Mouse (Mus musculus) liver, embryonic 13.5 days (tissue): ENCODE measurements at regions not wholly inside any gene's neighbourhood (a gene's known extent, or its start where the extent isn't known, plus 50 kb on each side); places are given as distances from the start of the nearest gene placed in this dataset.
A peak's percentile ranks its signal among the peaks of the same experiment; 100 is the strongest.

Experiments
- ATAC-seq: fragments of 200-750 bp; cut with Nextera tagmentation; 2 replicates; pipeline ENCODE4 v1.8.0; 2017; ENCODE audit warnings: low read depth, mild to moderate bottlenecking, moderate number of reproducible peaks, moderate library complexity
- DNase-seq: peaks from one replicate; pipeline ENCODE4 v3.0.0; 2022
- H3K27ac ChIP-seq: fragments of 300-500 bp; sonication (generic); 2 replicates; pipeline ENCODE4 v1.5.1; 2015; ENCODE audit warnings: moderate library complexity, mild to moderate bottlenecking, inconsistent platforms
- H3K27me3 ChIP-seq: fragments of 300-500 bp; sonication (generic); 2 replicates; pipeline ENCODE4 v1.6.1; 2015; ENCODE audit warnings: mild to moderate bottlenecking, inconsistent platforms
- H3K36me3 ChIP-seq: fragments of 300-500 bp; sonication (generic); 2 replicates; pipeline ENCODE4 v1.6.1; 2015; ENCODE audit warnings: mild to moderate bottlenecking, inconsistent platforms
- H3K4me1 ChIP-seq: fragments of 300-500 bp; sonication (generic); replicated peaks from 2 replicates; pipeline ENCODE4 v1.6.1; 2015; ENCODE audit warnings: inconsistent platforms
- H3K4me2 ChIP-seq: fragments of 300-500 bp; sonication (generic); 2 replicates; pipeline ENCODE4 v1.6.1; 2015; ENCODE audit warnings: inconsistent platforms, mild to moderate bottlenecking, moderate library complexity
- H3K4me3 ChIP-seq: fragments of 300-500 bp; sonication (generic); replicated peaks from 2 replicates; pipeline ENCODE4 v1.5.1; 2015; ENCODE audit warnings: mild to moderate bottlenecking, inconsistent platforms
- H3K9ac ChIP-seq: fragments of 300-500 bp; sonication (generic); 2 replicates; pipeline ENCODE4 v1.6.1; 2015; ENCODE audit warnings: mild to moderate bottlenecking, inconsistent platforms
- H3K9me3 ChIP-seq: fragments of 300-500 bp; sonication (generic); replicated peaks from 2 replicates; pipeline ENCODE4 v1.6.1; 2016; ENCODE audit warnings: inconsistent platforms
- WGBS: fragments of 180-500 bp; shearing (Covaris S2); methylation state at CpG from one replicate; pipeline ENCODE4 v1.1.7; 2015; ENCODE audit not compliant: insufficient replicate concordance; 5-methylcytosine and 5-hydroxymethylcytosine counted together

- 76% methylated on average over 3 of the region's 3 CpGs for WGBS
- Histone ChIP-seq H3K9me3 (no peaks in the 10 kb centered on the region), H3K27me3 (no peaks in the 10 kb centered on the region), H3K4me3 (no peak overlapping the region), H3K4me2 (no peak overlapping the region), H3K9ac (no peak overlapping the region), H3K4me1 (peaks cover 5% of the 10 kb centered on the region), H3K36me3 (no peaks in the 10 kb centered on the region), H3K27ac (no peak overlapping the region)
- DNase-seq: no peak
- ATAC-seq: no peak
These were observed 51.3 kb upstream of the Tank start for GRCm38 (mm10) chr2:61527127-61527526.

GRCm38 (mm10) chr2:61524060-61524734 is 54.2 kb upstream of the Tank start:
- DNase-seq (no peak), ATAC-seq (no peak)
- H3K36me3 ChIP-seq: no peaks in the 10 kb centered on the region
- WGBS: 47% methylated on average over 6 of the region's 6 CpGs
- H3K4me3 ChIP-seq: no peak overlapping the region
- H3K27me3 ChIP-seq: no peaks in the 10 kb centered on the region
- no peaks in the 10 kb centered on the region for H3K9me3 ChIP-seq
- peaks cover 5% of the 10 kb centered on the region for H3K4me1 ChIP-seq
- no peak overlapping the region for H3K9ac ChIP-seq
- H3K27ac ChIP-seq: no peak overlapping the region
- H3K4me2 ChIP-seq: no peak overlapping the region

- Histone ChIP-seq H3K4me1 (peaks cover 45% of the 10 kb centered on the region), H3K4me2 (peak overlapping the region; percentile 61), H3K36me3 (no peaks in the 10 kb centered on the region), H3K27ac (peak overlapping the region; percentile 88), H3K27me3 (no peaks in the 10 kb centered on the region), H3K9me3 (no peaks in the 10 kb centered on the region), H3K4me3 (peak overlapping the region; percentile 14; the same call in 1 of the 2 replicates), H3K9ac (peak overlapping the region; percentile 7; the same call in 1 of the 2 replicates)
- DNase-seq (peak; percentile 38), ATAC-seq (peak; percentile 88)
- WGBS: 25% methylated on average over 6 of the region's 6 CpGs
These were observed 63.8 kb upstream of the Tank start for GRCm38 (mm10) chr2:61514445-61515123.

GRCm38 (mm10) chr2:61513787-61514444 is 64.5 kb upstream of the Tank start:
- 13% methylated on average over 12 of the region's 12 CpGs for WGBS
- Histone ChIP-seq H3K9me3 (no peaks in the 10 kb centered on the region), H3K27me3 (no peaks in the 10 kb centered on the region), H3K4me3 (peak overlapping the region; percentile 14; the same call in 1 of the 2 replicates), H3K4me2 (peak overlapping the region; percentile 61), H3K27ac (peak overlapping the region; percentile 88), H3K4me1 (peaks cover 45% of the 10 kb centered on the region), H3K9ac (peak overlapping the region; percentile 7; the same call in 1 of the 2 replicates), H3K36me3 (no peaks in the 10 kb centered on the region)
- ATAC-seq (peak; percentile 95), DNase-seq (peak; percentile 65)

- Histone ChIP-seq H3K9me3 (no peaks in the 10 kb centered on the region), H3K4me1 (0 out of 2 replicates have a peak, but pooled peaks cover 2% of the 10 kb centered on the region), H3K27ac (no peak overlapping the region), H3K4me3 (no peak overlapping the region), H3K9ac (no peak overlapping the region), H3K4me2 (no peak overlapping the region), H3K27me3 (no peaks in the 10 kb centered on the region), H3K36me3 (no peaks in the 10 kb centered on the region)
- 57% methylated on average over 4 of the region's 4 CpGs for WGBS
- no peak for ATAC-seq
- DNase-seq: no peak
These were observed 74.8 kb upstream of the Tank start for GRCm38 (mm10) chr2:61503594-61503993.

GRCm38 (mm10) chr2:61501922-61502321 is 76.5 kb upstream of the Tank start:
- H3K9ac ChIP-seq: no peak overlapping the region
- H3K9me3 ChIP-seq: no peaks in the 10 kb centered on the region
- H3K27me3 ChIP-seq: no peaks in the 10 kb centered on the region
- H3K4me2 ChIP-seq: no peak overlapping the region
- H3K36me3 ChIP-seq: no peaks in the 10 kb centered on the region
- H3K4me1 ChIP-seq: 0 out of 2 replicates have a peak, but pooled peaks cover 7% of the 10 kb centered on the region
- WGBS: 74% methylated on average over 5 of the region's 5 CpGs
- H3K4me3 ChIP-seq: no peak overlapping the region
- H3K27ac ChIP-seq: no peak overlapping the region
- ATAC-seq (no peak), DNase-seq (no peak)

- Histone ChIP-seq H3K4me2 (no peak overlapping the region), H3K4me1 (0 out of 2 replicates have a peak, but pooled peaks cover 7% of the 10 kb centered on the region), H3K9ac (no peak overlapping the region), H3K27ac (no peak overlapping the region), H3K4me3 (no peak overlapping the region), H3K27me3 (no peaks in the 10 kb centered on the region), H3K9me3 (no peaks in the 10 kb centered on the region), H3K36me3 (no peaks in the 10 kb centered on the region)
- DNase-seq (no peak), ATAC-seq (peak; percentile 72; the same call in 1 of the 2 replicates)
- WGBS: 17% methylated on average over 1 of the region's 1 CpGs
These were observed 79.1 kb upstream of the Tank start for GRCm38 (mm10) chr2:61499266-61499665.

GRCm38 (mm10) chr2:61497930-61498329 is 80.5 kb upstream of the Tank start:
- no peaks in the 10 kb centered on the region for H3K36me3 ChIP-seq
- 57% methylated on average over 5 of the region's 5 CpGs for WGBS
- peaks cover 12% of the 10 kb centered on the region; the same call in 1 of the 2 replicates for H3K4me1 ChIP-seq
- no peak overlapping the region for H3K4me2 ChIP-seq
- no peaks in the 10 kb centered on the region for H3K9me3 ChIP-seq
- DNase-seq: no peak
- H3K9ac ChIP-seq: no peak overlapping the region
- no peak overlapping the region for H3K4me3 ChIP-seq
- no peak for ATAC-seq
- H3K27ac ChIP-seq: no peak overlapping the region
- H3K27me3 ChIP-seq: no peaks in the 10 kb centered on the region

- no peak overlapping the region for H3K27ac ChIP-seq
- 74% methylated on average over 2 of the region's 2 CpGs for WGBS
- peaks cover 16% of the 10 kb centered on the region; the same call in 1 of the 2 replicates for H3K4me1 ChIP-seq
- no peak overlapping the region for H3K9ac ChIP-seq
- no peak for DNase-seq
- ATAC-seq: no peak
- H3K4me2 ChIP-seq: no peak overlapping the region
- no peaks in the 10 kb centered on the region for H3K36me3 ChIP-seq
- H3K4me3 ChIP-seq: no peak overlapping the region
- H3K9me3 ChIP-seq: no peaks in the 10 kb centered on the region
- no peaks in the 10 kb centered on the region for H3K27me3 ChIP-seq
These were observed 81.4 kb upstream of the Tank start for GRCm38 (mm10) chr2:61496968-61497367.

GRCm38 (mm10) chr2:61493918-61494712 is 84.3 kb upstream of the Tank start:
- 40% methylated on average over 11 of the region's 11 CpGs for WGBS

More at GRCm38 (mm10) chr2:61493918-61494712, 84.3 kb upstream of the Tank start:
- DNase-seq (peak; percentile 44), ATAC-seq (no peak)
- H3K9me3 ChIP-seq: no peaks in the 10 kb centered on the region
- no peak overlapping the region for H3K9ac ChIP-seq
- H3K27me3 ChIP-seq: no peaks in the 10 kb centered on the region
- peaks cover 14% of the 10 kb centered on the region; the same call in 1 of the 2 replicates for H3K4me1 ChIP-seq
- peak overlapping the region; percentile 28 for H3K4me2 ChIP-seq
- H3K4me3 ChIP-seq: no peak overlapping the region
- no peaks in the 10 kb centered on the region for H3K36me3 ChIP-seq
- no peak overlapping the region for H3K27ac ChIP-seq
